Mouse (Mus musculus): ENCODE data around the gene Relch. TPM values are rescaled to one million over a fixed set of nuclear protein-coding genes. Genes with fewer than 3 reads are reported as not detected.

Relch gene
- polyA plus RNA-seq, 1 experiment from 2014 or later: 29.2 TPM

GRCm38 (mm10) chr1:105794670-105795069 is 131.0 kb downstream of the Relch start:
- TF ChIP-seq CTCF (IDR thresholded peaks at IDR 0.05): no peak
- no peak for DNase-seq (ENCODE audit: low read depth, low spot score)
- in situ Hi-C loops (cut with MboI; ENCODE audit: low pct_unique_long_range_greater_than_20kb): no loop called here
- ChIA-PET POLR2A (no interaction called here), CTCF (interaction anchor here (1.9 kb wide), 1 partner anchor 11 kb away, joined by 4 read pairs; no protein-coding TSS in a partner anchor)
- no peaks in the 10 kb centered on the region for H3K27me3 ChIP-seq
- no peak for ATAC-seq

DNA sequence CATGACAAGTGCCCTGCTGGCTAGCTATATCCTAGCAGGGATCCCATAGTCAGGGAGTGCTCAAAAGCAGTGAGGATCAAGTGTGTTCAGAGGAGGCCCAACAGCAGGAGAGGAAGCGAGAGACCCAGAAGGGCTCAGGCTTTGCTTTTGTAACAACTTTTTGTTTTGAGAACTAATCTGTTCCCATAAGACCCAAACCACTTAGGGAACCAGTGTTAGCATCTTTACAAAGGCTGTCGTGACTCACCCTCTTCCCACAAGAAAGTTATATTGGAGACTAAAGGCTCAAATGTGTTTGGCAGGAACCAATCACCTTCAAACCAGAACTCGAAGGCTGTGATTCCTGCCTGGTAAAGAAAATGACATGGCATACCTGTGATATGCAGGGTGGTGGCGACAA is 132.0 kb downstream of the Relch start:
- TF ChIP-seq CTCF (IDR thresholded peaks at IDR 0.05): no peak
- DNase-seq (ENCODE audit: low read depth, low spot score): no peak
- in situ Hi-C loops (cut with MboI; ENCODE audit: low pct_unique_long_range_greater_than_20kb): no loop called here
- ATAC-seq: no peak
- POLR2A ChIA-PET: no interaction called here
- no peaks in the 10 kb centered on the region for H3K27me3 ChIP-seq
- CTCF ChIA-PET: interaction anchor here (1.1 to 1.9 kb wide), 2 partner anchors 10 to 49 kb away, joined by 3 to 4 read pairs; no protein-coding TSS in a partner anchor

DNA sequence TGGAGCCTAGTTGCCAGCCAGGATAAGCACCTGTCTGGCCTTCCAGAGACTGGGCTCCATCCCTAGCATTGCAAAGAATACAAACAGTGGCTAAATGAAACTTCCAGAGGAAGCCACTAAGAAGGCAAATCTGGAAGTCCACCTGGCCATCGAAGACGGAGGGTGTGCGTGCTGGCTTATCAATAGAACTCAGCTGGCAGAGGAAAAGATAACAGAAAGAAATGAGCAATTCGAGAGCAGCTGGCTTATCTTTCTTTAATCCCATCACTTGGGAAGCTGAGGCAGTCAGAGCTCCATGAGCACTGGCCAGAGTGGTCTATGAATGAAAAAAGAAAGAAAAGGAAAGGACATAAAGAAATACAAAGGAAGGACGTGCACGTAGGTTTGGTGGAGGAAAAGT is 136.9 kb downstream of the Relch start:
- POLR2A ChIA-PET: no interaction called here
- ATAC-seq (no peak), DNase-seq (ENCODE audit: low read depth, low spot score) (no peak)
- CTCF ChIA-PET: no interaction called here
- H3K27me3 ChIP-seq: no peaks in the 10 kb centered on the region
- no peak for TF ChIP-seq CTCF (IDR thresholded peaks at IDR 0.05)
- in situ Hi-C loops (cut with MboI; ENCODE audit: low pct_unique_long_range_greater_than_20kb): no loop called here

DNA sequence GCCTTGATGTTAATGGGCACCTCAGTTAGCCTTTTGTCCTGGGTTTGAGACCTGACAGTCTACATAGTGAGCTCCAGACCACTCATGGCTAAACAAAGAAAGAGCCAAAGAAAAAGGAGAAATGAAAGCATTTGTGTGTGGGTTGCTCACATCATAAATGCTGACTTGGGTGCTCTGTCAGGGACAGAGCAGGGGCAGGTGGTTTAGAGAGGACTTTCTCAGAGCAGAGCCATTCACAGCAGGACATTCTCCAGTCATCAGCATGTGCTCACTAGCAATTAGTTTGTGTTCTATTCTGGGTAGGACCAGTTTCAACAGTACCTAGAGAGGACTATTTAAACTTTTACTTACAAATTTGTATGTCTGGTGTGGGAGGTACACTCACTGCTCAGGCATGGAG is 137.6 kb downstream of the Relch start:
- ATAC-seq (no peak), DNase-seq (ENCODE audit: low read depth, low spot score) (no peak)
- no peaks in the 10 kb centered on the region for H3K27me3 ChIP-seq
- ChIA-PET POLR2A (no interaction called here), CTCF (no interaction called here)
- in situ Hi-C loops (cut with MboI; ENCODE audit: low pct_unique_long_range_greater_than_20kb): no loop called here
- no peak for TF ChIP-seq CTCF (IDR thresholded peaks at IDR 0.05)

DNA sequence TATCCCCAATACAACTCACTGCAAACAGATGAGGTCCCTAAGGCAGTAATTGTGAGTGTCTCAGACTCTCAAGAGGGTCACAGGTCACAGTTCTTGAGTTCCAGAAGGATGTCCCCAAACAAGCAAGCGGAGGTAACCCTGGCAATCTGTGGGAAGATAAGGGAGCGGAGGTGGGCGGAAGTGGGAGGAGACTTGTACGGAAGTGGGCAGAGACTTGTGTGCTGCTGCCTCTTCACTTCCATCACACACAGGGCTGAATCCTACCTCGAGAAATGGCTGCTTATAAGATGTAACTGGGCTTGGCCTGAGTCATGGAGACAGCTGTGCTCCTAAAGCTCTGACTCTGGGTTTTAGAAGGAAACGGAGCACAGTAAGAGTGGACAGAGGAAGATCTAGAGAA is 139.3 kb downstream of the Relch start:
- DNase-seq (ENCODE audit: low read depth, low spot score) (no peak), ATAC-seq (no peak)
- TF ChIP-seq CTCF (IDR thresholded peaks at IDR 0.05): no peak
- POLR2A ChIA-PET: no interaction called here
- no peaks in the 10 kb centered on the region for H3K27me3 ChIP-seq
- CTCF ChIA-PET: no interaction called here
- in situ Hi-C loops (cut with MboI; ENCODE audit: low pct_unique_long_range_greater_than_20kb): no loop called here

DNA sequence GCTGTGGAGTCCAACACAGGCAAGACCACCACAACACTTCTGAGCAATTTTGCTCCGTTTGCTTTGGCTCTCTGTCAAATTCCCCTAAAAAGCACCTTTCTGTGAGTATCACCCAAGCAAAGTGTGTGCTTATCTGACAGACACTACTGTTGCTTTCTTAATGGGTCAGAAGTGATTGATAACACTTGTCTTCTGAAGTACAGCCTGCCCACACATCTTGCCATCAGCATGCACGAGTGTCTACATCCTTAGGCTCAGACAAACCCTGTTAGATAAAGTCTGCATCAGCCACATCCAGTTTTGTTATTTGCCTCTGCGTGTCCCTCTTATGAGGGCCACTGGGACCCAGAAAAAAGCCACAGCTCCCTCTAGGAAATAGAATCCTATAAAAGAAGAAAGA is 140.6 kb downstream of the Relch start:
- no peak for DNase-seq (ENCODE audit: low read depth, low spot score)
- ChIA-PET POLR2A (no interaction called here), CTCF (no interaction called here)
- TF ChIP-seq CTCF (IDR thresholded peaks at IDR 0.05): no peak
- H3K27me3 ChIP-seq: no peaks in the 10 kb centered on the region
- no peak for ATAC-seq
- in situ Hi-C loops (cut with MboI; ENCODE audit: low pct_unique_long_range_greater_than_20kb): no loop called here

Other genes with a start within 250 kb of the Relch start
- gene Pign, start 184 bp upstream of the Relch start, polyA plus RNA-seq (2021): 48.5 TPM
- gene Tnfrsf11a, start 116.9 kb downstream of the Relch start, polyA plus RNA-seq (2021): 0.01 TPM

Data from Patski (cell line).